Mouse (Mus musculus): Measurements from ENCODE around the gene Ndst4.

Ndst4 gene

DNA sequence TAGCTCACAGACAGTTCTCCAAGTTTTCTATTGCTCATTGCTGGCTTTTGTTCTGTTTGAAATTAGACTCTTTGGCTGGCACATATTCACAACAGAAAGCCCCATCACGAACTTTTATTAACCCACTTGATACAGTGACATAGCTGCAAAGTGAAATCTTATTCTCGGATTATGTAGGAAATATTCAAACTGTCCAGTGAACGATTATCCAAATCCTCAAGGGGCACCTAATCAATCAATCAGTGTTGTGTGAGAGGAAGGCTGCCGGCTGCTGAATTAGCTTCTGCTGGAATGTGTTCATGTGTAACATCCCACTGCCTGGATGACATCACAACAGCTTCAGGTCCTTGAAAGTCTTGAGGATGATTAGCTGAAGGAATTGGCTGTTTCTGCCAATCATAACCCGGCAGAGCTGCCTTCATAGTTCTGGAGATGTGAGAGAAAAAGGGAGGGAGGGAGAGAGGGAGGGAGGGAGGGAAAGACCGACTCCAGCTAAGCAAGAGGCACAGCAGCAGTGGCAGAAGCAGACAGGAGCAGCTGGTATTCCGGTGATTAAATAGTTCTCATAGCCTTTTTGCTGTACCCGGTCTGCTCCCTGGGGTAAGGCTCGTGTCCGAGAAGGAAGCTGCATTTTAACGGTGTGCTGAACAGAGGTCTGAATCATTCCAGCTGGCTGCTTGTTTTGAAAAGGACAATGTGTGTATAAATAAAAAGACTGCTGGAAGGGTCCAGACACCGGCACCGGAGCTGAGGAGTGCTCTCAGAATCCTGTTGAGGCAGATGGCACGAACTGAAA is at the start of gene Ndst4:
TSS of gene Ndst4 (plus strand) at position 476 of the 796 bp plus-strand sequence.
- DNase-seq (ENCODE audit: low spot score): no peak

DNA sequence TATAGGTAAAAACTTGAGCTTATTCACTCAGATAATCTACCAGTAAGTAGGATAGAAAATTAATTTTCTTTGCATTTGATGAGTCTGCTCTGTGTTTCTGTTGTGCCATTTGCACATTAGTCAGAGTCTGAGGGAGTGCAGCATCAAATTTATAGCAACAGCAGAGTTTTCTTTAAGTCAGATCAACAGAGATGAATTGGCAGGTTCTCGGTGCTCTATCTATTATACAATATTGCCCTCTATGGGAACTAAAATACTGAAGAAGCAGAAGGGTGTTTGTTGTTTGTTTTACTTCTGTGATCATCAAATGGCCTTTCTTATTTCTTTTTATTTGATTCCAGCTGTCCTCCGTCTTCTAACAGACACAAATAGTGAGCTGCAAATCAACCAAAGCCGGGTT is 6.4 kb upstream of the Ndst4 start:
- DNase-seq (ENCODE audit: low spot score): no peak

DNA sequence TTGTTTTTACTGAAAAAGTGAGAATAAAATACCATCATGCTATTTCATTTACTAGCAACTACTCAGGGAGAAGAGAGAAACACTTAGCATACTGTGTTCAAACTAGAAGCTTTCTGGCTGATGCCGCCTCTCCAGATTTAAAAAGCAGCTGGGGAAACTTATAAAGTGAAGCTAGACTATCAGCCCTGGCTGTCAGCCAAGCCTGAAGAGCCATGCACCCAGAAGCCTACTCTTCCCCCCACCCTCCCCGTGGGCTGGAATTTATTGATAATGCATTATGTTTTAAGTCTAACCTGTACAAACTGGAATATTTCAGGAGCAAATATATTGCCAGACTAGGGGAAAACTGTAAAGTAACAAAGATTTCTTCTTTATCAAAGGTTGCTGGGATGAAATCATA is 2.6 kb downstream of the Ndst4 start:
- DNase-seq (ENCODE audit: low spot score): no peak

DNA sequence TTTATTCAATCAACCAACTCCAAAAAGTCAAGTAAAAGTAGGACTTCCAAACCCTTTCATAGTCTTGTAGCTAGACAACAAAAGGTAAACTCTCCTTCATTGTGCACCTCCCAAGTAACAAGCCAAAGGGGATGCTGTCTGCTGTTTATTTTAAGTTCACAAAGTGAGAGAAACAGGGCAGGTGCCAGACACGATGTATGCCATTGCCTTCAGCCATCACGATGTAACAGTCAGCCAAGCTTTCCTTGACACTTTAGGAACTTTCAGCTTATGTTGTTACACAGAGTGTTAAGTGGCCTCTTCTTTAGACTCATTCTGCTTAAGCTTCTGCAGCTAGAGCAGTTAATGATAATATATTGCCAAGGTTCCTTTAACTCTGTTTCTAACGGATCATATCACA is 3.1 kb downstream of the Ndst4 start:
- DNase-seq (ENCODE audit: low spot score): no peak

DNA sequence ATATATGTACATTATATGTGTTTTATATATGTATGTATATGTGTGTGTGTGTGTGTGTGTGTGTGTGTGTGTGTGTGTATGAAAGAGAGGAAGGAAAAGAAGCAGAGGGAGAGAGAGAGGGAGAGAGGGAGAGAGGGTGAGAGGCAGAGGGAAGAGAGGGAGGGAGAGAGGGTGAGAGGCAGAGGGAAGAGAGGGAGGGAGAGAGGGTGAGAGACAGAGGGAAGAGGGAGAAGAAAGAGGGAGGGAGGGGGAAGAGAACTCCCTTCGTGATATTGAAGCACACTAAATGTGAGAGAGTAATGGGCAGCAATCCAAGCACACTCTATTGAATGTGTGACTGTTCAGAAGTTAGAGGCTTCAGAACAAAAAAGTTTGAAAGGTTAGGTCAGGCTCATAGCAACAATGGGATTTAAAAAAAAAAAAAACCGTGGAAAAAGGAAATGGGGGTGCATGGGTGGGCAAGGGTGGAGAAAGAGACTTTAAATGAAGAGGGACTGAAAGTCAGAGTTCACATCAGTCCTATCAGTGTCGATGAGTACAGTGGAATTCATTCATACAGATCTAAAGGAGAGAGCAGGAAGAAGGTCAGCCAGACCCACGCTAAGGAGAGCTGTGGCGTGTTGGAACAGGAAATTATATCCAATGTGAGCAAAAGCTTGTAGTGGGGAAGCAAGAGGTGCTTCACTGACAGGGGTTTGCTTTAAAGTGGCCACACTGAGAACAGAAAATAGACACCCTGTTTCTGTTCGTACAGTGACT is 63.2 kb downstream of the Ndst4 start:
- no peak for DNase-seq (ENCODE audit: low spot score)

DNA sequence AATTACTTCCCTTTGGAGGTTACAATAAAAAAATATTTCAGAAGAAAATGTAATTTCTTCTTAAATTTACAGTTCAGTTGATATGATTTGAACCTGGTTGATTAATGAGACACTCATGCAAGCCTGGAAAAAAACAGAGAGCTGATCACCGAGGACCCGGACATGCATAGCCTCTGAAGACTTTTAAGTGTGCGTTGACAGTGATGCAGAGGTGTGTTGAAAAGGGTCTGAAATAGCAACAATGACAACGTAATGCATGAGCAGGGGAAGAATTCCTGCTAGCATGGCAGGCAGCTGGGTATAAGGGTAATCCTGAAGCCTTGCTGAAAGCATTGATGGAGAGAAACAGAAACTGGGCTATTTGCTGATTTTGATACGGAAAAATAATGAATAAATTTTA is 106.2 kb downstream of the Ndst4 start:
- no peak for DNase-seq (ENCODE audit: low spot score)

DNA sequence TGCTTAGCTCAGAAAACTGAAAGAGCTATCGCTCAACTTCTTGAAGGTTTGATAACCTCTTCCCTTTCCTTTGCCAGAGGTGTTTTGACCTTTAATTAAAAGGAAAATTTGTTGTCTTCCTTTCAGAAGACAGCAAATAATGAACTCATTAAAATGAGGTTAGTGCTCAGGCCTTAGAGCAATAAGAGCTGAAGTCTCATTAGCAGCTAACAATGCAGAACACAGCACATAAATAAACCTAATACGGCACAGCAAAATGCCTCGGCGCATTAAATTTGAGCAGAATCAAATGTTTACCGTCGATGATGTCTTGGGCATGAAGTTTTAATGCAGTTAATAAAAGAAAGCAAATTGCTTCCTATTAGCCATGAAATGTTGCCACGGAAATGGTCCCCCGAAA is 129.5 kb downstream of the Ndst4 start:
- DNase-seq (ENCODE audit: low spot score): no peak

DNA sequence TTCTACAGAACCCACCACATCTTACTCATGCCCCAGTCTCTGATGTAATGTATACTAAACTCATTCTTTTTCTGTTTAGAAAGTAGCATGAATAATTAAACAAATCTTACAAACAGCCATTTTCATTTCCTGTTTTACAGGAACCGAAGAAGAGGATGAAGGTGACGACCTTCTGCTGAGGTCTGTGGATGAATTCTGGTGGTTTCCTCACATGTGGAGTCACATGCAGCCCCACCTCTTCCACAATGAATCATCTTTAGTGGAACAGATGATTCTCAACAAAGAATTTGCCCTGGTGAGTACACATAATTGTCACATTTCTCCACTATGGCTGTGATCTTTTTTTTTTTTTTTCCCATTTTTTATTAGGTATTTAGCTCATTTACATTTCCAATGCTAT is 166.7 kb downstream of the Ndst4 start:
- no peak for DNase-seq (ENCODE audit: low spot score)

DNA sequence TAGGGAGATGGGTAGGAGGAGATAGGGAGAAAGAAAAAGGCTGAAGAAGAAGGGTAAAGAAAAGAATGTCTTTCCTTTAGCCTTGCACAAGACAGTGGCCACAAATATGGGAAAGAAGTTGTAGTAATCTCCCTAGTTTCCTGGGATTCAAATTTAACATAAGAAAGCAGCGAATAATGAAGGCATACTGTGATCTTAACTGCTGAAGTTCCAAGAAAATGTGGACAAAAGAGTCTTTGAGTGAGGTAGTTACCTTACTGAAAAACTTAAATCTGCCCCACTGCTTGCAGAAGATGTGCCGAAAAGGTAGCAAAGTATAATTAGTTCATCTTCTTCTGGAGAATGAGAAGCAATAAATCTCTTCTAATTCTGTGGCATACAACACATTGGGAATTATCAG is 228.4 kb downstream of the Ndst4 start:
- no peak for DNase-seq (ENCODE audit: low spot score)

DNA sequence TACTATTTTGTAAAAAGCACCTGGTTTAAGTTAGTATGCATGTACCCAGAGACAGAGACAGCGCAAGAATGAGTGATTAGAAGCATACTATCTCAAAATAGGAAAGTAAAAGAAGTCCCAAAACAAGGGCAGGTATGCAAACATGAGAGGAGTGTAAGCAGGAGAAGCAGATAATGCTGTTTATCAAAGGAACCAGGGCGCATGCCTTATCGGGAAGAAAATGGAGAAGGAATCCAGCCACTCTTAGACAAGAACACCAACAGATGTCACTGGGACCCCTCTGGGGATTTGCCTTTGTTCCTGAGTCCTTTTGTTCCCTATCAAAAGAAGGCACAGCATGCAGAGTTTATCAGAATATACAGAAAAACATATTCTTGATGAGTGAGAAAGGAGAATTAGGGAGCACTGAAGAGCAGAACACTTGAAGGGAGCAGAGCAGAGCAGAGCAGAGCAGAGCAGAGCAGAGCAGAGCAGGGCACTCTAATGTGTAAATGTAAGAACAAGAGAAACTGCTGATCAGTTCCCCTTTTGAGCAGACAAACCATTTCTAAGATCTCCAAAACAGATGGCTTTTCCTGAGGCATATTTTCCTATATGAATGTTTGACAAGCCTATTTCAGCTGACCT is 251.2 kb downstream of the Ndst4 start:
- no peak for DNase-seq (ENCODE audit: low spot score)

DNA sequence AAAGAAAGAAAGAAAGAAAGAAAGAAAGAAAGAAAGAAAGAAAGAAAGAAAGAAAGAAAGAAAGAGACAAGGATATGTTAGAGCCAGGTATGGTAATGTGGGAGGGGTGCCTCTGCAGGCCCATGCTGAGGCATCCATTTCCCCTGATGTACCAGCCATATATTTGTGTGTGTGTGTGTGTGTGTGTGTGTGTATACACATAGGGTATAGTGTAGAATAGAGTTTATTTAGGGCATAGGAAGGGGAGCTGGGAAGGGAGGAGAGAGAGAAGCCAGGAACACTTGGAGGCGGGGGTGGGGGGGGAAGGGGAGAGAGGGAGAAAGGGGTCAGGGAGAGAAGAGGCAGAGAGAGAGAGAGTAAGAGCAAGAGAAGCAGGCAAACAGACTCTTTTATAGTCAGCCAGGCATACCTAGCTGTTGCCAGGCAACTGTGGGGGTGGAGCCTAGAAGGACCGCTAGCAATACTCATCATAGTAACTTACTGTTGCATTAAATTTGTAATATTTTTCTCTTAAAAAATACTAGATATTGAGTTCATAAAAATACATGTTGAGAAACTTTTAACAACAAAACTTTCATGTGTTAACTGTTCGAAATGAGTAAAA is 256.3 kb downstream of the Ndst4 start:
- DNase-seq (ENCODE audit: low spot score): no peak

DNA sequence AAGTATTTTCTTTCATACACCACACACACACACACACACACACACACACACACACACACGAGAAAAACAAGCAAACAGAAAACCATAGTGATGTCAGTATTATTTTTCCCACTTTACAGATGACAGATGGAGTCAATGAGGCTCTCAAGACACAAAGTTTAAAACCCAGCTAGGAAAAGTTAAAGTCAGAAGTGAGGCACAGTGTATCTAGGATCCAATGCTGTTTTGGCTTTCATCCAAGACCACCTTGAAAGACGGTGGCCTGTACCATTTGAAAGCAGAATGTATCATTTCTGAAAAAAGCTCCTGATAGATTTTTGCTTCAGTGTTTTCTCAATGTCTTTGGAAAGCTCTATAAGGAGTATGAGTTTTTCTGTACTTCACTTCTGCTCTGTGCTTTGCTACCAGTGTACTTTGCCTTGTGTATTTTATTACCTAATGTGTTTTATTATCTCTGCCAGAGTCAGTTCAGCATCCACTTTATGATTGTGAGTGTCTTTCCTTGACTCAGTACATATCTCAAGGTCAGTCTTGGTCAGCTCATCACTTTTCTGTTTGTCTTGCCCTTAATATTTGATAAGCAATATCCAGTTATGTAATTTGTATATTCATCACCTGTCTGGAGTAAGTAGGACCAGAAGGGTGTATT is 257.1 kb downstream of the Ndst4 start:
- DNase-seq (ENCODE audit: low spot score): no peak

DNA sequence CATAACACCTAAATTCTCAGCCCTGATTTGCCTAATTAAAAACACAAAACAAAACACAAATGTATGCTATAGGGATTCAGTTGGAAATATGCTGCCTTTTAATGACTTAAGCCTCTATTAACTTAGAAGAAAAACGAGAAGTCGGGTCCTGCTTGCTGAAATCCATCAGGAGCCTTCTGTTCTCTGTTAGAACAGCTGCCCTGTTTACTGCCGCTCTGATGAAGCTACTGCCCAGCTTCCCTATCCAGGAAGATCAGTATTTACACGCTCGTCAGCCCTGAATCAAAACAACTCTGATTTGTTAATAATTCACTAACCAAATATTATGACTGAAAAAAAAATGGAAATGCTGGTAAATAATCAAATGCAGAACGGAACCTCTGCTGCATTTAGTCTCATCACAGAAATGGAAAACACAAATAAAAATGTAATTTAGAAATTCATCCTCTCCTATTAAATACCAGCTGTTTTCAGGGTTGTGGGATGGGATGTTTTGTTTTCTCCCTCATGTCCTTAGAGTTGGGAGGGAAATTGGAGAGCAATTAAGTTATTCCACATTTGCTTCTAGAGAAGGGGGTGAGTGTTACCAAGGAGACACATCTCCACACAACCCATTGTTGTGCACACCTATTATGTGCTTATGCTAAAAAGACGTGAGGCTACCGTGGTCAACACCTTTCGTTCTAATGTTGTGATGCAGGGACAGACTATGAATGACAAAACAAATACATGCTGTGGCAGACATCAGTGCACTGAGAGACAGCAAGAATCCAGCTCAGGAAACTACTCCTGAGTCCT is 270.3 kb downstream of the Ndst4 start:
- DNase-seq (ENCODE audit: low spot score): no peak

DNA sequence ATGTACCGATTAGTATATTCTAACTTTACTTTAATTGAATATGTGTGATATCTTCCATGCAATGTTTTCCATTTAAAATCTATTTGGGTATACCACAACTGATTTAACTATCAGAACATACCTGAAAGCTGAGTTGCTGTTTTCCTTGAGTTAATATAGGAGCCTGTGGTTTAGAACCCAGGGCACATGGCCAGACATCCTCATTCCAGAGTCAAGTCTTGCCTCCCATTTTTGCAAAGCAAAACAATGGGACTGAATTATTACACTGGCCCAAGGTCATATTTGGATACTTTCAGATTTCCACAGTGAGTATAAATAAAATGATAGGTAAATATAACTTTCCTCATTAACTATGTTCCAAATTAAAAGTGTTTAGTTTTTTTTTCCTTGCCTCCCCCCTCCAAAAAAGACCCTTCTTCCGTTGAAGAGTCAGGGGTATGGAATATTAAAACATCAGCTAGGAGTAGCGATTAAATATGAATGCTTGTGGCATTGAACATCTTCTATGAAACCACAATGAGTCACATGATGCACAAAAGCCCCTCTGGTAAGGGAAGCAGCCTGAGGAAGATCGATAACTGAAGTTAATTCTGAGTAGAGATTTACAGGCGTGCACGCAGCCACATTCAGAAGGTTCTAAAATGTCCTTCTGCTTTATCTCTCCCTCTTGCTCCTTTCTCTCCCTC is 271.5 kb downstream of the Ndst4 start:
- DNase-seq (ENCODE audit: low spot score): no peak

DNA sequence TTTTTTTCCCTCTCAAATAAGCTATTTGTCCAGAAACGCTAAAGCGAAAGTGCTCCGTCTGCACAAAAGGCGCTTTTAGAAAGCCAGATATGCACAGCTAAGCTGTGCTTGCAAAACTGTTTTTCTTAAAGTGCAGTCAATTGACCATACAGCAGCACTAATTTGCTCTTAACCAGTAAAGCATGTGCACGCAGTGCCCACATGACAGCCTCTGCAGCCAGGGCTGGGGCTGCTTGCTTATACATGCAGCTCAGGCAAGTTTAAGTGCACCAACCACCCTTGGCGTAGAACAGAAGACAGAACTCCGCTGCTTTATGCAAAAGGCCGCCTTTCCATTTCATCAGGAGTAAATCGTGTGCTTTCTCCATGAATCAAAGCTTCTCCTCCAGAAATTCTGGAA is 275.0 kb downstream of the Ndst4 start:
- DNase-seq (ENCODE audit: low spot score): no peak

DNA sequence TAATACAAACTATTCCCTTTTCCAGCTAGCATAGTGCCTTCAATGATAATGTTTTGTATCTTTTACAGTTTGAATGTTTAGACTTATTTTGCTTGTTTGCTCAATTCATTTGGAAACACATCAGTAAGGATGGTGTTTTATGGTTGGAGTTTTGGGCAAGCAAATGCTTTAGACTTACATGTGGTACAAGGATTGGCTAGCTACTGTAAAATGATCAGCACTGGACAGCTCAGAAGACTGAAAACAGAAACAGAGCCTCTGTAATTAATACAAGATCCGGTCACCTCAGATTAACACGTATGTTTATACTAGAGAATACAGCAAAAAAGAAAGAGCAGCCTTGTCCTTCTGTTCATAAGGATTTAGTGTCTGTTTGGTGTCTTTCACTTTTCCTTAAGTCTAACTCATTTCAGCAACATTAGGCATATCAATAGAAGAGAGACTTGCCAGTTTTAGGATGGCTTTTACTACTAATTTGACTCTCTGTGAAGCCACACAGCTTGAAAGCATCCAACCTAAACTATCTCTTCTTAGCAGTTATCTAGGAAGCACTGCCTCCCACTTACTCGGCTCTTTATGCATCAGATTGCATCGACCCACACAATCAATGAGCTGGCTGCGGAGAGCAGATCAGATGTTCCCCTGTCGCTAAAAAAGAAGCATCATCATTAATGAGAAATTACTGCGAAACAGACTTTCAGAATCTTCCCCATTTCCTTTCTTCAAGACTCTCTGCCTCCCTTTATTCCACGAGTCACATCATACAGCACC is 279.8 kb downstream of the Ndst4 start:
- DNase-seq (ENCODE audit: low spot score): no peak

DNA sequence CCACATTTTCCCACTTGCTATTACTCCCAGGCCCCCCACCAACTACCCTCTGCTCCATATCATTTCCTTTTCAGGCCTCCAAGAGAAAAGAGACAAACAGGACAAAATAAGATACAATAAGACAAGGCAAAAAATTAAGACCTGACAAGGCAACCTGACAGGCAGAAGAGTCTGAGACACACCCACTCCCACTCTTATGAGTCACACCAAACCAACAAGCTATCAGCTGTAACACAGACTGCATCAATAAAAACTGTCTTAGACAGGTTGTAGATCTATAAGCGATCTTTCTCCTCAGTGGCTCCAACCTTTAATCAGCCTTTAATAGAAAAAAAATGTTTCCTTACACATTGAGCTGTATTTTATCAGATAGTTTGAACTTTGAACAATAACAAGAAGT is 280.7 kb downstream of the Ndst4 start:
- DNase-seq (ENCODE audit: low spot score): no peak

DNA sequence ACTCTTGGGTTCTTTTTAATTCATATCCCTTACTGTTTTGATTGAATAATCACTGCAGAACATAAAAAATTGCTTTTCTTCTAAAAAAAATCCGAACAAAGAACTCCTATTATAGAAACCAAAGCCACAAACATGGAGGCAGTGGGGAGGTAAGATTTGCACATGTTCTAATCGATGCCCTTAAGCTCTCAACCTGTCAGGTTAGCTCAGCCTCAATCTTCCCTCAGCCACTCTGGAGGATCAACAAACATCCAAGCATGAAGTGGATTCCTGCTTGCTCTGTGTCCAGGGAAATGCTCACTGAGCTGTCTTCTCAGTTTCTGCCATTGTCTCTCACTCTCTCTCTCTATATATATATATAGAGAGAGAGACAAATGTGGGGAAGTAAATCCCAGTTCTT is 283.7 kb downstream of the Ndst4 start:
- no peak for DNase-seq (ENCODE audit: low spot score)

DNA sequence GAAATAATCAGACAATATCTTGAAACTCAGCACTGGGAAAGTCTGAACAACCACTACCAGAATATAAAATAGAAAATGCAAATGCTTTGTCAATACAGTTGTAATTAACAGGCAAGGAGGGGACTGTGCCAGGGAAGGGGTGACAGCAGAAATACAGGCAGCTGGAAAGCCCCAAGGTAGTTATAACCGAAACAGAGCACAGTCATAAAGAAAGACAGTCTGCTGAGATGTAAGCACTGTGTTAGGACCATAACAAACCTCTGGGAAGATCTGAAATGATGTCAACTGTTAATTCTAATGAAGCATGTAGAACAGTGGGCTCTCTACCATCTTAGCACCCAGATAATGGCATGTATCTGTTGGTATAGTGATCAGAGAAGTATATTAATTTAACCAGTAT is 287.1 kb downstream of the Ndst4 start:
- DNase-seq (ENCODE audit: low spot score): no peak

DNA sequence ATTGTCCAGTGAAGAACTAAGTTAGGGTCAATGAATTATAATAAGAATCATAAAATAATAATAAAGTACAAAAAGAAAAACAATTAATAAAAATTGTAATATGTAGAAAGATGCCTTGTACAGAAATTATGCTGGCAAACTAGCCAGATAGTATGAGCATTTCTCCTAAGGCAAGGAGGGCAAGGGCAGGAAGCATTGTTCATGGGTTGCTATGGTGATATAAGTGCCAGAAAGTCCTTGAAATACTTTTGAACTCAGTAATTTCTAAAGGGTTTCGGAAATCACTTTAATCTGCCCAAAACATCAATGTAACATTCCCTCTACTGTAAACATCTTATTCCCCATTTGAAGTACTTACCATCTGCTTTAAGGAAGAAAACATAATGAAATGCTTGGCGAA is 319.1 kb downstream of the Ndst4 start:
- no peak for DNase-seq (ENCODE audit: low spot score)

Data from T-cell, adult 2 months (primary cell).